Mouse (Mus musculus) spleen, adult 2 months (tissue): ENCODE measurements around the gene Prdx6.

Experiments used
- CTCF ChIP-seq: fragments of 200-500 bp; IDR thresholded peaks from 2 replicates; pipeline ENCODE4 v1.5.1; 2011; ENCODE audit warnings: mild to moderate bottlenecking, inconsistent platforms; ENCODE audit not compliant: insufficient read depth, insufficient read length, insufficient replicate concordance; ENCODE audit errors: extremely low read depth
- POLR2A ChIP-seq: fragments of 200-500 bp; IDR thresholded peaks from 2 replicates; pipeline ENCODE4 v1.6.1; 2011; ENCODE audit warnings: low read depth, low read length, inconsistent platforms

DNA sequence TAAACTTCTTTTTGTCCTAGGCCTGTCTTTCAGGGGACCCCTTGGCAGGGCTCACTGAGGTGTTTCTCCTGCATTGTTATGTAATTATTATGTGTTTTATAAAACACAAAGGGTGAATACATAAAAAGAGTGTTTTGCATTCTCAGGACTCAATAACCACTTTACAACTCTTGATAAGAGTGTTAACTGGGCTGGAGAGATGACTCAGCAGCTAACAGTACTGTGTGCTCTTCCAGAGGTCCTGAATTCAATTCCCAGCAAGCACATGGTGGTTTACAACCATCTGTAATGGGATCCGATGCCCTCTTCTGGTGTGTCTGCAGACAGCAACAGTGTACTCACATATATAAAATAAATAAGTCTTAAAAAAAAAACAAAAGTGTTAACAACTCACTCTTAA, 3.3 kb upstream of the Prdx6 start:
- no peak for TF ChIP-seq POLR2A
- TF ChIP-seq CTCF = no peak
